Mouse (Mus musculus): ENCODE measurements around the gene Msl3l2.

DNA sequence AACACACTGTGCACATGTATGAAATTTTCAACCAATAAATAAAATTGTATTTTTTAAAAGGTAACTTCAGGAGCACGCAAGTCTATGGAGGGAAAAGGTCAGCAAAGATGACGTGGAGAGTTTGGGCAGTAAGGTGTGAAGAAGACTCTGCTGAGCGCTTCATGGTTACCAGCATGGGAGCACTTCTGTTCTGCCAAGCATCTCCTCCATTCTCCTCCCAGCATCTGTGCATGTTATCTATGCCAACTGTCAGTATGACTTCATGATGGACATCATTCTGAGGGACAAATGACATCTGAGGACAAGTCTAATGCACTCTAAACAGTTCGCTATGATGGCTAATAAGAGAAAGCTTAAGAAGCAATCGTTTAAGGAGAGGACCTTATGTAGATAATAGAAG, 30.5 kb downstream of the Msl3l2 start:
- no peak for TF ChIP-seq CTCF (IDR thresholded peaks at IDR 0.05; ENCODE audit: low read depth, low read length)
- TF ChIP-seq POLR2A (IDR thresholded peaks at IDR 0.05; ENCODE audit: borderline replicate concordance, low read depth, low read length) = no peak
